Mouse (Mus musculus): ENCODE measurements at regions not wholly inside any gene's neighbourhood (a gene's known extent, or its start where the extent isn't known, plus 50 kb on each side); places are given as distances from the start of the nearest gene placed in this dataset.
A peak's percentile ranks its signal among the peaks of the same experiment; 100 is the strongest.

DNA sequence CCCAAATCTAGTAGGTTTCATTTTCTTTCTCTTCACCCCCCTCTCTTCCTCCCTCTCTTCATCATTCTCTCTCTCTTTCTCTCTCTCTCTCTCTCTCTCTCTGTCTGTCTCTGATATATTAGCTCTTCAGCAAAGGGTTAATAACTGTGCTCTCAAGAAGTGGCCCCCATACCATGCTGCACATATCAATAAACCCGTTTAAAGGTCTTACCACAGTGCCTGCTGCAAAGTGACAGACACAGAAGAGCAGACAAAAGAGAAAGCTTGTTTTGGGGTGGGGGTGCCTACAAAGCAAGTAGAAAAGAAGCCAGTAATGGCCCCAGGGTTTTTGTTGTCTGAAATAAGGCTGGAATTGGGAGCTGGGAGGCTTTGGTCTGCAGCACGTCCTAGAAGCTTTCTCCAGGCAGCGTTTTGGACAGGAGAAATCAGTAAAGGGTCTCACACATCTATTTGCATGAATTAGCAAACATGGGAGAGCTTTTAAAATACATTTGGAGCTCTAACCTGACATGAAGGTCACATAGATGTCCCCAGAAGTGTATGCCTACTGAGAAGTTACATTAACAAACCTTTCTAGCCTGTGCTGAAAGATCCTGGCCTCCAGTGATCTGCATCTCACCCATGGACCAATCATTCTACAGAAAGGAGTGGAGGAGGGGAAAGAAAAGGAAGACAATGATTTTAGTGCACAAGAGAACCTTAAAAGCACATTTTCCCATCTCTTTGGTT lies 91.1 kb upstream of the Arhgap21 start:
- intact Hi-C loops (cut with DNase I), result loop anchor here (5.0 kb wide), 1 partner anchor 83 kb away; no protein-coding TSS in a partner anchor
- H3K27ac ChIP-seq, result peak overlapping the region; percentile 36; the same call in 1 of the 2 replicates
- no peak for DNase-seq (ENCODE audit: extremely low spot score in 1 of 2, low spot score in 2 of 2)
- H3K4me3 ChIP-seq, result no peak overlapping the region
- TF ChIP-seq CTCF (IDR thresholded peaks at IDR 0.05), result no peak

DNA sequence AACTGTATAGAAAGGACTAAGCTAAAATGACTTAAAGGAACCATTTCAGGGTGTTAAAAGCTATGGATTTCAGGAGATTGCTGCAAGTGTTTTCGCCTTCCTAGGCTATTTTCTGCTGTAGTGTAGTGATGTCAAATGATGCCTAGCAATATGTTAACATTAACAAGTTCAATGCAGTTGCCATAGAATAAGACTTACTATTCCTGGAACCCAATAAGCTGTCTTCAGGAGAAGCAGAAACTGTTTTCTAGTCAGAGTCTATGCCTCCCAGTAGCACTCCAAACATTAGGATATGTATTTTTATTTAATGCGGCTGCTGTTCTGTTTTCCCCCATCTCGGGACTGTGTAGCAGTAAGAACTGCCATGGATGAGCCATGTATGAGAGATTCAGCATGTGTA lies 90.3 kb upstream of the Arhgap21 start:
- no peak for DNase-seq (ENCODE audit: extremely low spot score in 1 of 2, low spot score in 2 of 2)
- Histone ChIP-seq H3K4me3 (no peak overlapping the region), H3K27ac (peak overlapping the region; percentile 59; the same call in 1 of the 2 replicates)
- no peak for TF ChIP-seq CTCF (IDR thresholded peaks at IDR 0.05)
- intact Hi-C loops (cut with DNase I), result loop anchor here (5.0 kb wide), 1 partner anchor 83 kb away; no protein-coding TSS in a partner anchor

DNA sequence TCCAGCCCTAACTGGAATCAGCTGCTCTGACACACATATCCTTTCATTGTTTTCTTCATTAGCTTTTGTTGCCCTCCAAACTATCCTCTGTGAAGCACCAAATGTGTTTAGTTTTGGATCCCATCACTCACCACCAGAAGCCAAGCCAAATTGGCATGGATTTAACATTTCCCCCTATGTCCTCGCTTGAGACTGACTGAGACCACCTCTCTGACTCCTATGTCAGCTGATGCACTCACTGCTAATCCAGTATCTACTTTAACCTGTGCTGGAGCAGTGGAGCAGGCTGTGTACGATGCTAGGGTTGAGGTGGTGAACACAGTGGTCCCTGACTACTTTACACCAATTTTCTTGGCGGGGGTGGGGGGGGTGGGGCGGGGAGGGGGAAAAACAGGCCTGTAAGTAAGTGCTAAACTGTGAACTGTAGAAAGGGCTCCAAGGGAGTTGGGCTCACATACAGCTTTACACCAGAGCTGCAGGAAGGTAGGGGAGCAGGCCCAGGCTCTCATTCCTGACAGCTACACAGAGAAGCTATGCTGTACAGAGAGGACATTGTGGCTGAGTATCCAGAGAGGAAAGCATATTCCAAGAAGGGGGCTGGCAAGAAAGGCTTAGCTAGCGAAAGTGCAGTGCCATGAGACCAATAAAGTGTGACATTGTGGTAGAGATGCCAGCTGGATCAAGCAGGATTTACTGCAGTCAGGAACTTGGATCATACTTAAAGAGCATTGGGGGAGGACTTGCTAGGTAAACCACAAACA lies 87.9 kb upstream of the Arhgap21 start:
- Histone ChIP-seq H3K27ac (no peak overlapping the region), H3K4me3 (no peak overlapping the region)
- intact Hi-C loops (cut with DNase I), result loop anchor here (5.0 kb wide), 1 partner anchor 86 kb away; no protein-coding TSS in a partner anchor
- TF ChIP-seq CTCF (IDR thresholded peaks at IDR 0.05), result no peak
- no peak for DNase-seq (ENCODE audit: extremely low spot score in 1 of 2, low spot score in 2 of 2)

GRCm38 (mm10) chr2:21055416-21055815 lies 86.7 kb upstream of the Arhgap21 start:
- no peak for TF ChIP-seq CTCF (IDR thresholded peaks at IDR 0.05)
- intact Hi-C loops (cut with DNase I), result loop anchor here (1.0 to 5.0 kb wide), 3 partner anchors 36 to 131 kb away; no protein-coding TSS in a partner anchor
- no peak overlapping the region for H3K4me3 ChIP-seq
- no peak for DNase-seq (ENCODE audit: extremely low spot score in 1 of 2, low spot score in 2 of 2)
- no peak overlapping the region for H3K27ac ChIP-seq

DNA sequence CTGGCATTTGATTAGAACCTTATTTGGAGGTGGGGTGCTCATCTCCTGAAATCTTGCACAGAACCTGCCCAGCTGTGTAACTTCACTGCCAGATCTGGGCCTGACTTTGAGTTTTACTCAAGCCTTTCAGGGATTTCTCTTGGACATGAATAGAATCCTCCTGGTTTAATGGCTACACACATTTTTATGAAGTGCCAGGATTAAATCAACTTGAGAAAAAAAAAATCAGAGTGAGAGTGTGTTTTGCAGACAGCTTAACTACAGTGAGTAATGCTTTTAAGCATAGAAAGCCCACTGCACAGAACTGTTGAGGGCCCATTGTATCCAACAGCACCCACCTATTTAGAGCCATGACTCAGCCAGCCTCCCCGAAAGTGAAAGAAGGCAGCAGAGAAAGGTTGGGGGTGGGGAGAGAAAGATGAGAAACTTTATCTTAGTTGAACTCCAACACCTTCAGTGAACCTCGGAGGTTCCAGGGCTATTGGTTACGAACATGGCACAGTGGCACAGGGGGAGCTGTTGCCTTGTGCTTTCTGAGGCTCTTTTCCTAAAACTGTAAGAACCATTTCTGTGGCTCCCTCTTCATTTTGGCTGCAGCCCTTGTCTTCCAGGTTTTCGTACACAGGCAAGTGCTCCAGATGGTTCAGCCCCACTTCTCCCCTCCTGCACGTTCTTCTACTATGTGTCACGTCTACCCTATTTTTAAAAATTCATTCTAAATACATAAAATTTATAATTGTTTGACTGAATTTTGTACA lies 85.8 kb upstream of the Arhgap21 start:
- peak in 1 of 2 experiments; percentile 31 for DNase-seq (ENCODE audit: extremely low spot score in 1 of 2, low spot score in 2 of 2)
- no peak overlapping the region for H3K4me3 ChIP-seq
- intact Hi-C loops (cut with DNase I), result loop anchor here (1.0 to 5.0 kb wide), 5 partner anchors 17 to 132 kb away; no protein-coding TSS in a partner anchor
- H3K27ac ChIP-seq, result peak overlapping the region; percentile 81
- peak; percentile 36 for TF ChIP-seq CTCF (IDR thresholded peaks at IDR 0.05)

DNA sequence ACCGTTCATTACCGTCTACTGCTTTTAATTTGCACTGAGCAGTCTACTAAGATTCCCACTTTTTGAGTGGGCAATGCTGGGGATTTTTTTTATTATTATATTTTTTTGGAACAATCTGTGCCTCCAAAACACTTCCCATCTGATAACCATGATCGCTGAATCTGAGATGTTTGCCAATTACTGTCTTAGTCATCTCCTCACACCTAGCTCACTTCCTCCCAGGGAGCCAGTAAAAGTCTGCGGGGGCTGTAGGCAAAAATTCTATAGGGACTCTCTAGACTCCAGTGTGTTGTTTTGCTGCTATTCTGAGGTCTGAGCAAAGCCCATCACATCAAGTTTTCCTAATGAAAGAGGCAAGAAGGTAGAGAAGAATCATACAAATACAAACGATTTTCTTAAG lies 84.9 kb upstream of the Arhgap21 start:
- no peak for DNase-seq (ENCODE audit: extremely low spot score in 1 of 2, low spot score in 2 of 2)
- Histone ChIP-seq H3K4me3 (no peak overlapping the region), H3K27ac (peak overlapping the region; percentile 81)
- TF ChIP-seq CTCF (IDR thresholded peaks at IDR 0.05), result no peak; the same call in 1 of the 2 replicates
- intact Hi-C loops (cut with DNase I), result loop anchor here (2.0 kb wide), 1 partner anchor 155 kb away; no protein-coding TSS in a partner anchor

GRCm38 (mm10) chr2:21048996-21049395 lies 80.3 kb upstream of the Arhgap21 start:
- Histone ChIP-seq H3K4me3 (no peak overlapping the region), H3K27ac (no peak overlapping the region)
- no peak for DNase-seq (ENCODE audit: extremely low spot score in 1 of 2, low spot score in 2 of 2)
- intact Hi-C loops (cut with DNase I), result no loop called here
- TF ChIP-seq CTCF (IDR thresholded peaks at IDR 0.05), result no peak

DNA sequence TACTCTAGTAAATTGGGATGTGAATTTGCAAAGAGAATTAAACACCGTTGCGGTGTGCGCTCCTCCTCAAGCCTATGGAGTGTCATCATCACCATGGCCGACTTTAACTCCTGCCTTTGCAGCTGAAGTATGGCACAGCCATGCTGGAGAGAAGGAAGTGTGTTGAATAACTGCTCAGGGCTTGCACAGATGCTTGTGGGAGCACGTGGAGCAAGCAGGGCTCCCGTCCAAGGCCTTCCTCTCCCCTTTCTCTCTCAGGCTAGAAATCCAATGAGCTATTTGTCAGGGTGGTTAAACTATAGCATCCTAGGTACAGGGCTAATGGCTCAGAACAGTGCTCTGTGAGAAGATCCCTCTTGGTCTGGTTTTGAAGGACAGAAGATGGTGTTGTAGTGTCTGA lies 79.5 kb upstream of the Arhgap21 start:
- intact Hi-C loops (cut with DNase I), result no loop called here
- no peak overlapping the region for H3K4me3 ChIP-seq
- DNase-seq (ENCODE audit: extremely low spot score in 1 of 2, low spot score in 2 of 2), result no peak
- no peak for TF ChIP-seq CTCF (IDR thresholded peaks at IDR 0.05)
- H3K27ac ChIP-seq, result no peak overlapping the region

DNA sequence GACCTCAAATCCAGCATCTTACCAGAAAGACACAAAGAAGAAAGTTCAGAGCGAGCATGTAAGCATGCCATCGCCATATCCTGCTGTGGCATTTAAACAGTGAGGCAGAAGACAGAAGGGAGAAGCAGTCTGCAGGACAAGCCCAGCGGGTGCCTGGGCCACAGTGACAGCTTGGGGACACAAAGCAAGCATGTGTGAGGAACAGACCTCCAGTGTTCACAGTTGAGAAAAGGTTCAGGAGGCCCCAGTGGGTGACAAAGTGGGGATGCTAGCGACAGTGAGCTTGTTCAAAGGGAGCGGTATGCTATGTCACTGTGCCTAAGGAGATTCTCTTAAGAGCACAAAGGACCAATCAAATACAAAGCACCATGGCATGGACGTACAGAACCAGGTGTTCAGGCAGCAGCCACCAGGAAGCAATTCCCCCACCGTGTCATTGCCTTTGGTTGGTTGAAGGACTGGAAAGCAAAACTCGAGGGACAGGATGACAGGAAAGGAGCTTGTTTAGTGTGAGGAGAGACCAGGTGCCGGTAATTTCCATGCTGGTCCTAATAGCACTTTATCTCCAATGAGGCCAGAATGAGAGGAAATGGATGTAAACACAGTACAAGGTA lies 77.9 kb upstream of the Arhgap21 start:
- H3K27ac ChIP-seq, result no peak overlapping the region
- intact Hi-C loops (cut with DNase I), result no loop called here
- no peak for TF ChIP-seq CTCF (IDR thresholded peaks at IDR 0.05)
- no peak overlapping the region for H3K4me3 ChIP-seq
- DNase-seq (ENCODE audit: extremely low spot score in 1 of 2, low spot score in 2 of 2), result no peak

DNA sequence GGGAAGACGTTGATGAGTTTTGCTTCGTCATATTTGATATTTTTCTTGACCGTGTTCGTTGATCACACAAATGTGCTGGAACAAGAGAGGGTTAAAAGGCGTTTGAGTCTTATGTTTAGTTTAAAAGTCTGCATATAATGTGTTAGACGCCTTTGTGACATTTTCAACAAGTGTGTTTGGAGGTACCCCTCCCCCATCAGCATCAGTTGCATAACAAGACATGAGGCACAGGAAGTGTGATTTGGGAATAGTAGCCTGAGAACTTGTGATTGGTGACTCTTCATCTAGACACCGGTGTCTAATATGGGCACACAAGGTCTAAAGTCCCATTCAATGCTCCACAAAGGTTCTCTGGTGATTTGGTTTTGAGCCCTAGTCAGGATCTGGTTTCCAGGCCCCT lies 76.1 kb upstream of the Arhgap21 start:
- DNase-seq (ENCODE audit: extremely low spot score in 1 of 2, low spot score in 2 of 2), result no peak
- TF ChIP-seq CTCF (IDR thresholded peaks at IDR 0.05), result no peak
- Histone ChIP-seq H3K27ac (no peak overlapping the region), H3K4me3 (no peak overlapping the region)
- intact Hi-C loops (cut with DNase I), result no loop called here

DNA sequence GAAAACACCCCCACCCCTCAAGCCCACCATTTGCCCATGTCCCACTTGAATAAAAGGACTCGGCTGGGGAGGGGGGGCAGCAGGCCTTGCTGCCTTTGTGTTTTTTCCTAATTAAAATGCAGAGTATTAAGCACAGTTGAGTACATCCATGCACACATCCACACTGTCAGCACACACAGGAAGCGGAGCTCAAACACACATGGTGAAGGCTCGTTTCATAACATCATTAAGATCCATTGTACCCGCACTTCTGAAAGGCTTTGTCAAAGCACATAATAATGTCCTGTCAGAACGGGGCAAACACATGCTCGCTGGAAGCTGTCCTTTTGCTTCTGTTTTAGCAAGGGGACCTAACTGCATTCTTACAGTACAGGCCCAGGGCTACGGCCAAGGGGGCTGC lies 75.3 kb upstream of the Arhgap21 start:
- Histone ChIP-seq H3K4me3 (no peak overlapping the region), H3K27ac (no peak overlapping the region)
- intact Hi-C loops (cut with DNase I), result no loop called here
- DNase-seq (ENCODE audit: extremely low spot score in 1 of 2, low spot score in 2 of 2), result no peak
- TF ChIP-seq CTCF (IDR thresholded peaks at IDR 0.05), result no peak
